Mouse (Mus musculus): ENCODE results near the gene Gna14. TPM values are rescaled to one million over a fixed set of nuclear protein-coding genes. Genes with fewer than 3 reads are reported as not detected.

Gna14 gene
- total RNA-seq, 2 experiments from 2014 or later = 0.09 TPM; not detected in 1

DNA sequence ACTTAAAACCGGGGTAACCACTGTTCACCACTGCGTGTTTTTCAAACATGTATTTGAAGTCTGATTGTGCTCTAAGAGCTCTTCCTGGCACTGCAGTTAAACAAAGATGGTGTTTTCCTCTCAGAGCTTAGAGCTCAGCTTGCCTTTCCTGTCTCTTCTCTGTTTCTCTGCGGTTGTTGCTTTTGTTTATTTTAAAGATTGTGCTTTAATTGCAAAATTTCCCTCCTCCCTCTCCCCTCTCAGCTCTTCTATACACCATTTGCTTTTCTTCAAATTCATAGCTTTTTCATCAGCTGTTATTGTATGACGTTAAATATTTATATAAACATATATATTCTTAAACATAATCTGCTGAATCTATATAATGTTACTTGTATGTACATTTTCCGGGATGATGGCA is 66.5 kb downstream of the Gna14 start:
- ATAC-seq (replicated peaks; ENCODE audit: low FRiP score, poor library complexity, severe bottlenecking) = no peak

DNA sequence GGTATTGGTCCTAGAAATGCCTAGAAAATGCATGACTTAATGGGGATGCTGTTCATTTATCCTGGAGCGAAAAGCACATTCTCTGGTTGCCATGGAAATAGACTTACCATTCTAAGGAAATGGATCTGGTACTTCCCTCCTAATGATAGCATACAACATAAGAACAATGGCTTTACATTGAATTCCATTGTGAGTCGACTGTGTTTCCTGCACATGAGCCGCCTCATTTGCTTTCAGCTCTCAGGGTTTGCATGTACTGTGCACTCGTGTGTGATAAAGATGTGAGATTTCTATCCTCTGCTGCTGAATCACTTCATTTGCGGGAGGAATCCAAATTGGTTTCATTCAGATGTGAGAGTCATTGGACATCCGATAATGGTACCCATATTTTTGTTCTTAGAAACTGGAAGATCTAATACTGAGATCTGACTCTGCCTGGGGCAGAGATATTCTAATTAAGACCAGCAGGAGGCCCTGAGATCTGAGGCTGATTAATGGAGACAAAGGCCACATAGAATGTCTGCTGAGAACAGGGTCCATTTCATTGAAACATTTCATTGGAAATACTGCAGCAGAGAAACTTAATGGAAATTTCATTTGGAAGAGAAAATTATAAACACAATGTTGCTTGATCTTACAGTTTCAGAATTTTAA is 71.3 kb downstream of the Gna14 start:
- ATAC-seq (replicated peaks; ENCODE audit: low FRiP score, poor library complexity, severe bottlenecking) = no peak

DNA sequence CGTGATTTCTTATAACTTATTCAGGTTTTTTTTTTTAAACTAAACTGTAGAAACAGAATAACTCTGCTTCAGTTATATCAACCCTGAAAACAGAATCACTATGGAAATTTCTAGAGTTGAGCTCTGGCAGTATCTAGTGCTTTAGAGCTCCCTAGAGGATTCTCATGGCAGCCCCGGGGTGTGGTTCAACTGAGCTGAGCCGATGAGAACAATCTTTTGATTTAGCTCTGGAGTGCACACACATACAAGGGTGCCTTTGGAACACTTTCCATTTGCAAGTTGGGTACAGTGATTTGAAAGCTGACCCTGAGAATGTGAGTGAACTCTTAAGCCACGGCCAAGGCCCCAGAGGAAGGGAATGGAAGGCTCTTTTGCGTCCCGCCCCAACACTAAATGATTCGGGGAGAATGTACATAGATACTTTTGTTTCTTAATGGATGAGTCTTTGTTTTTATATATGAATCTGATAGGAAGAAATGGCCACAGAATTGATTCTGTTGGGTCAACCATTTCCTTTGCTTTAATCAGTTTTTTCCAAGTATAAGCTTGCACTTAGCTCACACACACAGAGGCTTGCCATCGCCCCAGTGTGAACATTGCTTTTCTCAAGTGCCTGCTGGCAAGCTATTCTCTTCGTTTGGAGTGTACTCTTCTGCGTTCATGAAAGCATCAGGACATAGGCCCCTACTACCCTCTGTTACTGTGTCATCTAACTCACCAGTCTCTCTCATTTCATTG is 75.0 kb downstream of the Gna14 start:
- no peak for ATAC-seq (replicated peaks; ENCODE audit: low FRiP score, poor library complexity, severe bottlenecking)

DNA sequence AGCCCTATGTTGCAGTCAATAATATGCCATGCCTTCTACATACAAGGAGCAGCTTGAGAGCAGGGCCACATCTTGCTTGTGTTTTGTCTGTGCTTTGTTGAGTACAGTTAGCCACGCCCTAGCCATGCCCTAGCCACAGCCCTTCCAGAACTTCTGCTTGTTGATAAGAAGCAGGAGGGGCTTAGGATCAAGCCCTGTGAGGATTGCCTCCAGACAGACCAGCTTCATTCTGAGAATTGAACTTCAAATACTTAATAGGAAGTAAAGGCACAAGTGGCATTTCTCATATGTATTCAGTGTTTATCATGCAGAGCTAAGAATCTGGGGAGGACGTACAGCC is 75.5 kb downstream of the Gna14 start:
- ATAC-seq (replicated peaks; ENCODE audit: low FRiP score, poor library complexity, severe bottlenecking) = peak; percentile 95

DNA sequence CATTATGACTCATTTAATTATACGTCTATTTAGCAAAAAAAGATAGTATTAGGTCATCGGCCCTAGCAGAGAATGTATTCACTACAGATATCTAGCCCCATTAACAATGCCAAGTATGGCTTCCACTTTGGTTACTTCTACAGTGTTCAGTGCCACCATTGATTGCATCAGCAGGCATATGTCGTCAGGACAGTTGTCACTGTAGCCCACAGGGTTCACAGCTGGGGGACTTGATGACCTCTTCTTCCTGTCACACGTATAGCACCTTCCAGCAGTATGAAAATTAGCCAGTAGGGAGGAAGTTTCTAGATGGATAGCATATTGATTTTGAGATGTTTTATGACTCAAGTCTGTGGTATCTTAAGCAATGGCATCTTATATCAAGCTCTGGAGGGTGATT is 78.6 kb downstream of the Gna14 start:
- ATAC-seq (replicated peaks; ENCODE audit: low FRiP score, poor library complexity, severe bottlenecking) = no peak

DNA sequence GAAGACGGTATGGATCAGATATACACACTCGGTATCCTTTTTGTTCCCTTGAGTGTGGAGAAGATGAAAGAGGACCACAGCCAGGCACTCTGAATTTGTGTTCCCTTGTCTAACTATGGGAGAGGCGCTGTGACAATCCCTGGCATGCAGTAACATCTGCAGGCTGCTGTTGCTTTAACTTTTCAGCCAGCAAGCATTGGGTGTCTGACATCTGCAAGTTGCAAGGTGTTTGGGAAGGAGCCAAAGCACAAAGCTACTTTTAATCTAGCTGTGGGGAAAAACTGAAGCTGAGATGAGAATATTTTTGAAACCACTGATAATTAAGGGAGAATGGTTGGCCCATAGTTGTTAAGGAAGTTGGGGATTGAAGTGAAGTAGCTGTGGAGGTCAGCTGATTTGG is 83.0 kb downstream of the Gna14 start:
- no peak for ATAC-seq (replicated peaks; ENCODE audit: low FRiP score, poor library complexity, severe bottlenecking)

DNA sequence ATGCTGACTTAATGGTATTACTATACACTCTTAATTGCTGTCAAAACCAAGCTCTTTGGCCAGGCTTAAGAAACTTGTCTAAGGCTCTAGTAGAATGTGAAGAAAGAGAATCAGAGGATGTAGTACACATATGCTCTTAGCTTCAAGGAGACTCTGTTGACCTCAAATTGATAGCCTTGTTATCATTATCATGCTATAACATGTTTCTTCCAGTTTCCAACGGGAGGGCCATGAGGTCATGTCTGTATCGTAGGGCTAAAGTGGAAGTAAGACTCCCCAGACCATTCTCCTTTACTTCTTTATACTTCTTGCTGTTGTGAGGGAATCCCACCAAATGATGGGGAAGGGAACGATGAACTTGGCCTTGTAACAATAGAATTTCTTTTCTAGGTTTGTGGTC is 85.0 kb downstream of the Gna14 start:
- peak; percentile 40 for ATAC-seq (replicated peaks; ENCODE audit: low FRiP score, poor library complexity, severe bottlenecking)

DNA sequence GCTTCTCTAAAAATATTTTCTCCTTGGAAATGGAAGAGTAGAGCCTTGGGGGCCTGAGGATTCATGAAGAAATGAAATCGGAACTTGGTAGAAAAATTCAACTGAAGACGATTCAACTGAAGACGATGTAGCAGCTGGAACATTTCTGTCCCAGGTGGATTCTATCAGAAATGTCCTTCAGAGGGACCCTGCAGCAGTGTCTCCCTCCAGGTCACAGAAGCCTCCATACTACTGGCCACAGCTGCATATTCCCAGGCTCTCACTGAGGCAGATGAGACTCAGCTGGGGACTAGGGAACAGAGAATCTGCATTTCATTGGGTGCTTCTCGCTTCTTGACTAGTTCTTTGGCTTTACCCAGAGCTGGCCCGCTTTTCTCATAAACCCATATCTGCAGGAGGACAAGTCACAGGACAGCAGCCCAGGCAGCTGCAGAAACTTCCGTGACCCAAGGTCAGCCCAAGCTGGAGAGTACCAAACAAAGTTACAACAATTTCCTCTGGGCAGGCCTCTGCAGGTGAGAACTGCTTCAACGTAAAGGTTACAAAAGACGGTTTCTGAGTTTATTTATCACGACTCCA is 90.8 kb downstream of the Gna14 start:
- no peak for ATAC-seq (replicated peaks; ENCODE audit: low FRiP score, poor library complexity, severe bottlenecking)

DNA sequence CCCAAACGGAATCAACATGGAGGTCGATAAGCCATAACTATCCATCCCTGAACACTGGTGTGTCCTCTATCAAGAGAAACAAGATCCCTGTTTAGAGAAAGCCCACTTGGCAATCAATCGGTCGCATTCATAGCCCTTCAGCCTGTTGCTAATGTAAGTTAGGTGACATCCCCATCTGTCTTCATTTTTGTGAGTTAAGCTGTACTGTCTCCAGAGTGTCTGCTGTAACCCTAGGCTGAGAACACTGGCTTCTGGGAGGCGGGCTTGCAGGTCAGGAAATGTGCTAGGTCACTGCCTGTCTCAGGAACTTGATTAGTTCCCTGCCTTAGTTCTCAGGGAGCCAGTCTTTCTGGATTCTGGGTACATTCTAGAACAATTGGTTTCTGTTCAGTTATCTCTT is 91.5 kb downstream of the Gna14 start:
- ATAC-seq (replicated peaks; ENCODE audit: low FRiP score, poor library complexity, severe bottlenecking) = no peak

DNA sequence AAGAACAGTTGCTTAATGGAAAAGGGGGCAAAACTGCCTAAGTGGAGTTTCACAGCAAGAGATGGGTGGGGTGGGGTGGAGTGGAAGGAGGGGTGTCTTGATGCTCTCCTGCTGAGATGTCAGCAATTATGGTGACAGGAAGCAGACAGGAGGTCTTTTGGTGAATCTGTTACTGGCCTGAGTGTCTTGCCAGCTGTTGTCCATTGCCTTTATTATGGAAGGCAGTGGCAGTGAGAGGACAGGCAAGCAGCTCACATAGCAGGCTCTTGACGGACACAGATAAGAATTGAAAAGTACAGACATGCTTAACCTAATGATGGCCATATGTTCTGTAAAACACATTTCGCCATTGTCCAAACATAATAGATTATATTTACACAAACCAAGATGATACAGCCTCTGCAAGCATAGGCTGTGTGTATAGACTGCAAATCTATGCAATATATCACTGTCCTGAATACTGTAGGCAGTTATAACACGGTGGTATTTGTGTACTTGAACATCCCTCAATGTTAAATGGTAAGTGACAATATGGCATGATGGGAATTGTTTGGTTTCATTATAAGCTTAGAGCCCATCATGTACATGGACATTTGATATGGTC is 92.8 kb downstream of the Gna14 start:
- no peak for ATAC-seq (replicated peaks; ENCODE audit: low FRiP score, poor library complexity, severe bottlenecking)

DNA sequence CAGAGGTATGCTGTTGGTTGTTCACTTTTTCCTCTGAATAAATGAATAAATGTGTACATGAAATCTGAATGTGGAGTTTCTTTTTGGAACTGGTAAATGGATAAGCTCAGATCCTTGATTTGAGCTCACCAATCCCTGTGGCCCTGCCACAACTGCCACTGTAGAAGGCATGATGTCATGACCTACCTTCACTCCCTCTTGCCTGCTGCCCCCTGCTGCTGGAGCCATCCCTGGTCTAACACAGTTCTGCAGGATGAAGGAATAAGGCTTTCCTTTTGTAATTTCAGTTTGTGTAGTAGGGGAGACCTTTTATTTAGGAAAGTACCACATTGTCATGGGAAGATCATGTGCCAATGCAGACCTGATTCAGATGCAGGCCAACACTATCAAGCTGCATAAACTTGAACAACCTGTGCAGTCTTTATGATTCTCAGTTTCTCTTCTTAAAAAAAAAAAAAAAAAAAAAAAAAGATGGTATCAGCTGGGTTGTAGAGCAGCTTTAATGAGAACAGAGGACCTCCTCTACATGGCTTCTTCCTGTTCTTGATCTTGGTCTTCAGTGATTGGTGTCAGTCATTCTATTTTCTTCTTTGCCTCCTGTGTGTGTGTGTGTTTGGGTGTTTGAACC is 93.8 kb downstream of the Gna14 start:
- ATAC-seq (replicated peaks; ENCODE audit: low FRiP score, poor library complexity, severe bottlenecking) = no peak; the same call in 1 of the 2 replicates

DNA sequence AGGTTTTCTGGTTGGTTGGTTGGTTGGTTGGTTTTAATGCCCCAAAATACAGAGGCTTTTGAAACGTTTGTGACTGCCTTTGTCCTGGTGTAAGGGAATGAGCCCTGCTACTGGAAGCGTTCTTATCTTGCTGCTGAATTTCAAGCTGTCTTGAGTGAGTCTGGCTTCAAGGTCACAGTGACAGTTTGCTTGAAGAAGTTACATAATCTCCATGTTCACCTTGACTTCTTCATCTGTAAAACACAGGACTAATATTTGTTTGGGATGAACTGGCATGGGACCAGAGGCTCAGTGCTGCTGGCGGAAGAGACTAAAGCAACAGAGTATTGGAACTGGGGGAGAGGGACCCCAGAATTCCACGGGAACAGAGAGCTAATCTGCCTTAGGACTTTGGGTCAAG is 94.4 kb downstream of the Gna14 start:
- no peak for ATAC-seq (replicated peaks; ENCODE audit: low FRiP score, poor library complexity, severe bottlenecking)

DNA sequence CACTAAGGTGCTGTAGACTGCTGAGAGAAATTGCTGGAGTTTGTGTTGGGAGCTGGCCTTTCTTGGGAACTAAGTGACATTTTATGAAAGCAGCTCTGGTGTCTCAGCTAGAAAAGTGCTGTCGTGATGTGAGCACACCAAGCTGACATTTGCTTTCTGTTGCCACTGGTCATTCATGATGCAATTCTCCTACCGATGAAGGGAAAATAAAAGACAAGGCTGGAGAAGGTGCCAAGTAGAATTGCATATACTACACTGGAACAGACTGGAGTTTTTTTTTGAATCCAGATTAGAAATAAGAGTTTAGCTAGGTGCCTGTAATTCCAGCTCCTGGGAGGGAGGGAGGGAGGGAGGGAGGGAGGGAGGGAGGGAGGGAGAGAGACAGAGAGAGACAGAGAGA is 98.7 kb downstream of the Gna14 start:
- no peak for ATAC-seq (replicated peaks; ENCODE audit: low FRiP score, poor library complexity, severe bottlenecking)

DNA sequence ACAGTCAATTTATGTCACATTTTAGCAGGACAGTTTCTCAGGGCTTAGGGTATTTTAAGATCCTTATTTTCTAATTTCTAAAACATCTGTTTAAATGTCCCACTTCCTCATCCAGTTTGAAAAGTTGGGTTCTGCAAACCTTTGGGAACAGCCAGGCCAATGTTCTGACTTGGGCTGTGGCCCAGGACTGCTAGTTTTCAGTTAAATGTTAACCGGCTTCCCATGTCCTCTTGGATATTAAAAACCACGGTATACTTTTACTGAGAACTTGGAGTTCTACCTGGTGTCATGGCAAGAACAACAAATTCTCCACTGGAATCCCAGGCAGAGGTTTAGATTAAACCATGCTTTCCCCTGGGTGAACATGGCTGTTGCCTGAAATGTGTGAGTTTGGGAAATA is 102.9 kb downstream of the Gna14 start:
- no peak for ATAC-seq (replicated peaks; ENCODE audit: low FRiP score, poor library complexity, severe bottlenecking)

DNA sequence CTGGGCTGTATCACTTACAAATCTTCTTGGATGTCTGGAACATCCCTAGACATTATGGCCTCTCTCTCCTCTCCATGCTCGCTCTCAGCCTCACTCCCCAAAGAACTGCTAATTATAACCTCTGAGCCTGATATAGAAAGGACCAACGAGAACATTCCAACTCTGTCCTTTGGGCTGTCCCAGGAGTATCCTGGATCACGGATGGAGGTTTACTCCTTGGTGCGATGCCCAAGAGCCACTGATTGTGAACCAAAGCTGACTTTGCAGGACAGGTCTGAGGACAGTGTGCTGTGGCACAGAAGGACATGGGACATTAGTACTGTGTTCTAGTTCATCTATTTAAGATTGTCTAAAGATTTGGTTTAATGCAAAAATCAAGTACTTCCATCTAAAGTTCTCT is 108.1 kb downstream of the Gna14 start:
- no peak for ATAC-seq (replicated peaks; ENCODE audit: low FRiP score, poor library complexity, severe bottlenecking)

DNA sequence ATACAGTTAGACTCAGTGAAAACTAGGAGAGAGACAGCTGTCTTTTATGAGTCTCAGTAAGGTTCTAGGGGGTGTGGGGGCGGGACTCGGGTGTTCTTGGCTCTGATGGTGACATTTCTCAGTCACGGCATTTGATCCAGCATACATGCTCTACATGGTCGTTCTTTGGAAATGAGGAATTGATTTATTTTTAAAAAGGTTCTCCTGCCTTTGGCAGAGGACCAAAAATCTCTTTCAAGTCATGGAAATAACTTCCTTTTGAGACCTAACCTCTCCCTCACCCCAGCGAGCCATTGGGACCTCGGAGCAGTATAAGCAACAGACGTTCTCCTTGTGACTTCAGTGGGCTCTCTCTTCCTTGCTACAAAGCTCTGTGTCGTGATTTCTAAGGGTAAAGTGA is 121.4 kb downstream of the Gna14 start:
- no peak for ATAC-seq (replicated peaks; ENCODE audit: low FRiP score, poor library complexity, severe bottlenecking)

DNA sequence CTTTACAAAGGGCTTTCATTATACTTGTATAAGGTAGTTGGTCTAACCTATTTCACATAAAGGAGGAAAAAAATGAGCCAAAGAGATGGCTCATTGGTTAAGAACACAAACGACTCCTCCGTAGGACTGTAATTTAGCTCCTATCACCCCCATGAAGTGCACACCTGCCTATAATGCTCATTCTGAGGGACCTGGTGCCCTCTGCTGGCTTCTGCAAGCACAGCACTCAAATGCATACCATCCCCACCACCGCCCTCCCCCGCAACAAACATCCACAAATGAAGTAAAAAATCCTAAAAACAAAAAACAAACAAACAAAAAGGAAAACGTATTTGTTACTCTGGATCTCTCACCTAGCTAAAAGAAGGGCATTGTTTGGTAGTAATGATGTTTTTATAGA is 122.4 kb downstream of the Gna14 start:
- no peak for ATAC-seq (replicated peaks; ENCODE audit: low FRiP score, poor library complexity, severe bottlenecking)

DNA sequence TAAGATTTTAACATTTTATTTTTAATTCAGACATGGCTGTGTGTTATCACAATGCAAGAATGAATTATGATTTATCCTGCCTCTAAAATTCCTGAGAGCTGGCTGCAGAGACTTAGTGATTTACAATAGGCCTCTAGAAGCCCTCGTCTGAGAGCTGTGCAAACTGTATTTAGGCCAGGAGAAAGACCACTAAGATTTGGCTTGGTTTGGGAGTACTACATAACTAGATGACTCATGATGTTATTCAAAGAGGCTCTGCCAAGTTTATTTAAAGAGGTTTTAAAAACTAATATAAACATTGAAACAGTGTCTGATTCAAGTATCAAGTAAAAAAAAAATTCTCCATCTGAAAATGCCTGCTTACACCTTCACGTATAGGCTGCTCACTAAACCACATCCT is 123.0 kb downstream of the Gna14 start:
- ATAC-seq (replicated peaks; ENCODE audit: low FRiP score, poor library complexity, severe bottlenecking) = no peak

DNA sequence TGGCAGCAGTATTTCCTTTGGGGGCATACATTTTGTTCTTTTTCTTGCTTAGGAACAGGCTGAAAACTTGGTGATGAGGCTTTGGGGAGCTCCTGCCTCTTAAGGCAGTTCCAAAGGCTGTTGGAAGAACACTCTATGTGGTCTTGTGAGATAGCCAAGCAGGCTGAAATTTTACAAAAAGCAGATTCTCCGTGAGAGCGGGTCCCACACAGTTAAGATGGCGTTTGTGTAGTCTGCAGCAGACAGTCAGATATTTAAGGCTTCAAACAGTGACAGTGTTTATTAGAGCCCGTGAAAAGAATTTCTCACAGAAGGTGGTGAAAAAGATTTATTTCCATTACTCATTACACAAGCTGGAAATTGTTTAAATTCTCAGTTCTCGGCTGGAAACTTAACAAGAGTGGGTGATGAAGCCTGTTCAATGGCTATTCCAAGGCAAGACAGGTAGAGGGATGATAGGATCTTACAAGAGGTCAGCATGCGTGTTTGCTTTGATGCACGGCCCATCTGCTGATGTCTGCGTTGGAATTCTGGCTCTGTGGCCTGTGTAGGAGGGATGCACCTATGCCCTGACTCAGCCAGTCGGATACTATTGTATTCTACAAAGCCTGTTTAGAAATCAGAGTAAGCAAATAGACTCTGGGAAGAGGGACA is 123.8 kb downstream of the Gna14 start:
- no peak for ATAC-seq (replicated peaks; ENCODE audit: low FRiP score, poor library complexity, severe bottlenecking)

DNA sequence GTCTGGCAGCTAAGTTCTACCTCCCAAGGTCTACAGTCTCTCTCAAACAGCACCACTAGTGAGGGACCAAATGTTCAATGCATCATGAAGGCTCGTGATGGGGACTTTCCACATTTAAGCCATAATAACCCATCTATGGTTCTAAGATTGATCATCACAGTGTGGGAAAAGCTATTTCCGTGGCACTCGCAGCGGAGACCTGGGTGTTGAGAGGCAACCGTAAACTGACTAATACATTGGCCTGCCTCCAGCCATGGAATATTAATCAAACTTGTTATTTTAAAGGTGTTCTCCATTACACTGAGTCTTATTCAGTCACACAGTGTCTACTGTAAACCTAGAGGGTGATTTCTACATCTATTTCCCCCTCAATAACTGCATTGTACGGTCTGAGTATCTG is 127.1 kb downstream of the Gna14 start:
- ATAC-seq (replicated peaks; ENCODE audit: low FRiP score, poor library complexity, severe bottlenecking) = no peak
